Mouse (Mus musculus) olfactory bulb, adult 2 months (tissue): Measurements from ENCODE around the gene Serac1. TPM values are rescaled to one million over a fixed set of nuclear protein-coding genes. Genes with fewer than 3 reads are reported as not detected.
A peak's percentile ranks its signal among the peaks of the same experiment; 100 is the strongest.

Experiments
- H3K27ac ChIP-seq: fragments of 200-500 bp; 2 replicates; pipeline ENCODE4 v1.5.1; 2012; ENCODE audit warnings: low read depth, low read length; ENCODE audit not compliant: insufficient read depth
- H3K4me1 ChIP-seq: fragments of 200-500 bp; 2 replicates; pipeline ENCODE4 v1.6.1; 2012; ENCODE audit warnings: low read length; ENCODE audit not compliant: control insufficient read depth, insufficient read depth
- H3K4me3 ChIP-seq: fragments of 200-500 bp; 2 replicates; pipeline ENCODE4 v1.5.1; 2012; ENCODE audit warnings: mild to moderate bottlenecking, low read depth, low read length, moderate library complexity; ENCODE audit not compliant: insufficient read depth
- CTCF ChIP-seq: fragments of 200-500 bp; IDR thresholded peaks from 2 replicates; pipeline ENCODE4 v1.5.1; 2012; ENCODE audit warnings: low read depth, mild to moderate bottlenecking, low read length, moderate library complexity; ENCODE audit not compliant: insufficient read depth
- POLR2A ChIP-seq: fragments of 200-500 bp; IDR thresholded peaks from 2 replicates; pipeline ENCODE4 v1.6.1; 2012; ENCODE audit warnings: mild to moderate bottlenecking, low read depth, low read length, moderate library complexity; ENCODE audit not compliant: insufficient read depth
- WGBS: fragments of 180-500 bp; shearing (Covaris S2); methylation state at CpG from one replicate; pipeline ENCODE4 v1.1.7; 2018; 5-methylcytosine and 5-hydroxymethylcytosine counted together
- polyA plus RNA-seq: library from polyadenylated mRNA; stranded (reverse); fragments of >200 nt; gene quantifications from 2 replicates; pipeline ENCODE4 v1.2.4, GENCODE M21; 2012; ENCODE audit warnings: low replicate concordance; ENCODE audit not compliant: missing spikeins, insufficient read depth, insufficient read length

Gene Serac1
- polyA plus RNA-seq, result 202 TPM in 1 of 2 replicates, not detected in the other

- Histone ChIP-seq H3K27ac (peak within 1 kb of the TSS; percentile 75; the same call in 1 of the 2 replicates), H3K4me1 (peaks cover 5% of the 10 kb centered on the region; the same call in 1 of the 2 replicates), H3K4me3 (peak within 1 kb of the TSS; percentile 76)
- under 1% methylated on average over 70 of the region's 70 CpGs for WGBS
- peak; percentile 85 for TF ChIP-seq POLR2A
- no peak for TF ChIP-seq CTCF
These were observed at the start of gene Serac1, which contains the start of gene Gtf2h5 for GRCm38 (mm10) chr17:6079287-6080122. TSS of gene Serac1 (minus strand) at chr17:6079741. TSS of gene Gtf2h5 (plus strand) at chr17:6079786.

- 0 out of 2 replicates have a peak, but pooled peaks cover 2% of the 10 kb centered on the region for H3K4me1 ChIP-seq
- TF ChIP-seq CTCF (no peak), POLR2A (no peak)
- WGBS, result 72% methylated on average over 3 of the region's 3 CpGs
- no peak overlapping the region for H3K4me3 ChIP-seq
- H3K27ac ChIP-seq, result no peak overlapping the region
These were observed 48.5 kb upstream of the Serac1 start for GRCm38 (mm10) chr17:6128039-6128438.

- TF ChIP-seq POLR2A, result no peak
- no peak for TF ChIP-seq CTCF
- Histone ChIP-seq H3K4me3 (no peak overlapping the region), H3K27ac (no peak overlapping the region), H3K4me1 (0 out of 2 replicates have a peak, but pooled peaks cover 2% of the 10 kb centered on the region)
- 91% methylated on average over 3 of the region's 3 CpGs for whole genome bisulfite sequencing
These were observed 45.9 kb upstream of the Serac1 start for GRCm38 (mm10) chr17:6125441-6125840.

GRCm38 (mm10) chr17:6123776-6124175, 44.2 kb upstream of the Serac1 start:
- Histone ChIP-seq H3K27ac (no peak overlapping the region), H3K4me3 (no peak overlapping the region), H3K4me1 (0 out of 2 replicates have a peak, but pooled peaks cover 2% of the 10 kb centered on the region)
- no peak for TF ChIP-seq CTCF
- WGBS, result 79% methylated on average over 4 of the region's 4 CpGs

- WGBS, result 93% methylated on average over 4 of the region's 4 CpGs
- TF ChIP-seq POLR2A (no peak), CTCF (no peak)
- Histone ChIP-seq H3K4me3 (no peak overlapping the region), H3K27ac (no peak overlapping the region), H3K4me1 (peaks cover 4% of the 10 kb centered on the region; the same call in 1 of the 2 replicates)
These were observed 39.3 kb upstream of the Serac1 start for GRCm38 (mm10) chr17:6118861-6119260.

GRCm38 (mm10) chr17:6117917-6118316, 38.4 kb upstream of the Serac1 start:
- Histone ChIP-seq H3K27ac (no peak overlapping the region), H3K4me3 (no peak overlapping the region), H3K4me1 (peaks cover 4% of the 10 kb centered on the region; the same call in 1 of the 2 replicates)
- no peak for TF ChIP-seq CTCF
- TF ChIP-seq POLR2A, result no peak
- WGBS, result 89% methylated on average over 3 of the region's 3 CpGs

- Histone ChIP-seq H3K27ac (no peak overlapping the region), H3K4me3 (no peak overlapping the region), H3K4me1 (peaks cover 4% of the 10 kb centered on the region; the same call in 1 of the 2 replicates)
- TF ChIP-seq CTCF, result no peak
- 77% methylated on average over 4 of the region's 4 CpGs for WGBS
These were observed 37.7 kb upstream of the Serac1 start for GRCm38 (mm10) chr17:6117148-6117725.

GRCm38 (mm10) chr17:6115085-6115484, 35.5 kb upstream of the Serac1 start:
- TF ChIP-seq POLR2A, result no peak
- 95% methylated on average over 9 of the region's 9 CpGs for whole genome bisulfite sequencing
- Histone ChIP-seq H3K4me3 (no peak overlapping the region), H3K27ac (no peak overlapping the region), H3K4me1 (peaks cover 4% of the 10 kb centered on the region; the same call in 1 of the 2 replicates)

- H3K4me1 ChIP-seq, result peaks cover 6% of the 10 kb centered on the region; the same call in 1 of the 2 replicates
- H3K4me3 ChIP-seq, result no peak overlapping the region
- WGBS, result 87% methylated on average over 6 of the region's 6 CpGs
- TF ChIP-seq CTCF (no peak), POLR2A (no peak)
- no peak overlapping the region for H3K27ac ChIP-seq
These were observed 34.1 kb upstream of the Serac1 start for GRCm38 (mm10) chr17:6113653-6114052.
